In the genomic region with DNA sequence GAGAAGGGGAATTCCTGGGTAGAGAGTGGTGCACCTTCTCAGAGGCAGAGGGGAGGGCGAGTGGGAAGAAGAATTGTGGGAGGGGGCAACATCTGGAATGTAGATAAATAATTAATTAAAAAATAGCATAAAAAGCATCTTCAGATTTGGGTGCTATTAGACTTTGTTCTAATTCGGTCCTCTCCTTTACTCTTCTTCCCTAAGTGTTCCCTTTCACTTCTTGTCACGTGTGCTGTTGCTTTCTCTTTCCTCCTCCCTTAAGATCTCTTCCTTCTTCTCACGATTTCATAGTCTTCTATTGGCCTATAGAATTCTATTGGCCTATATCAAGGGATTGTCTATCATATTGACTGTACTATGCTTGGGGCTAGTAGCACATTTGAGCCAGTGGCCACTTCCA, we compare ENCODE assay signal across 16 mouse cellular contexts.
"Had no signal": no experiment of that assay in that cellular context is flagged by ENCODE, and none has a peak within 500 bp of the region (broad histone marks: within the 10 kb centered on the region; RNA-seq: fewer than 3 reads in every experiment).

No protein-coding gene starts in this region.

- H3K4me2 ChIP-seq: neural tube, embryonic 13.5 days; neural tube, embryonic 15.5 days; stomach, embryonic 15.5 days had no signal

- H3K9me3 ChIP-seq: neural tube, embryonic 13.5 days; neural tube, embryonic 15.5 days; stomach, embryonic 15.5 days had no signal

- H3K27me3 ChIP-seq: neural tube, embryonic 13.5 days; neural tube, embryonic 15.5 days; stomach, embryonic 15.5 days had no signal

- H3K4me3 ChIP-seq: neural tube, embryonic 13.5 days; neural tube, embryonic 15.5 days; stomach, embryonic 15.5 days had no signal

- H3K36me3 ChIP-seq: stomach, embryonic 15.5 days had no signal

- H3K9ac ChIP-seq: neural tube, embryonic 13.5 days; neural tube, embryonic 15.5 days; stomach, embryonic 15.5 days had no signal

- H3K4me1 ChIP-seq: stomach, embryonic 15.5 days had no signal

- H3K27ac ChIP-seq: neural tube, embryonic 13.5 days; neural tube, embryonic 15.5 days; stomach, embryonic 15.5 days; stomach, postnatal 0 days had no signal

- DNase-seq: retina, postnatal 1 day; right cerebral cortex, adult 18-20 months; right cerebral cortex, postnatal 14 days; right cerebral cortex, postnatal 25 days; right cerebral cortex, postnatal 4 days; spleen, adult 18-20 months; thymus, adult 18-20 months; thymus, adult 2 months; thymus, postnatal 14 days; thymus, postnatal 25 days; thymus, postnatal 36 days; thymus, postnatal 4 days had no signal
